Mouse (Mus musculus) kidney, adult 2 months (tissue): ENCODE data around the gene Gltp.
A peak's percentile ranks its signal among the peaks of the same experiment; 100 is the strongest.

Experiments
- CTCF ChIP-seq: fragments of 200-500 bp; conservative IDR thresholded peaks from 2 replicates; pipeline ENCODE4 v1.5.1; 2011; ENCODE audit warnings: low read depth, mild to moderate bottlenecking, control low read depth, low read length, moderate library complexity, mixed read lengths; ENCODE audit not compliant: insufficient read depth, insufficient read length
- POLR2A ChIP-seq: fragments of 200-500 bp; IDR thresholded peaks from one replicate; pipeline ENCODE4 v1.6.1; 2011; ENCODE audit warnings: low read depth, low read length, control low read depth

- TF ChIP-seq POLR2A = no peak
- peak; percentile 87 for TF ChIP-seq CTCF
These were observed 70.5 kb downstream of the Gltp start for GRCm38 (mm10) chr5:114620305-114620704.
